Mouse (Mus musculus) MEL (cell line): ENCODE measurements around the gene Dnaaf3. TPM values are rescaled to one million over a fixed set of nuclear protein-coding genes. Genes with fewer than 3 reads are reported as not detected.
A peak's percentile ranks its signal among the peaks of the same experiment; 100 is the strongest.

Source experiments
- DNase-seq: peaks from one replicate; pipeline ENCODE4 v3.0.0; 2011; ENCODE audit warnings: low read depth, low spot score
- H3K27ac ChIP-seq: 2 replicates; pipeline ENCODE4 v1.5.1; 2012; ENCODE audit warnings: low read depth, mild to moderate bottlenecking, control low read depth, low read length, moderate library complexity; ENCODE audit not compliant: control insufficient read depth
- H3K27me3 ChIP-seq, 2 experiments: fragments of 150-350 bp in 1 of 2; sonication (generic) in 1 of 2; 2 replicates each; pipeline ENCODE4 v1.6.1; 2012; ENCODE audit warnings: low read length in 2 of 2, mild to moderate bottlenecking in 2 of 2, improper control_type of control experiment in 1 of 2, moderate library complexity in 1 of 2; ENCODE audit not compliant: insufficient read depth in 2 of 2, control insufficient read depth in 1 of 2
- H3K36me3 ChIP-seq, 2 experiments: 2 replicates each; pipeline ENCODE4 v1.6.1; 2012 to 2014; ENCODE audit warnings: low read length in 2 of 2, improper control_type of control experiment in 1 of 2, inconsistent platforms in 1 of 2, mild to moderate bottlenecking in 1 of 2; ENCODE audit not compliant: insufficient read depth in 2 of 2, control insufficient read depth in 1 of 2
- H3K4me1 ChIP-seq, 2 experiments: fragments of 150-350 bp in 1 of 2; sonication (generic) in 1 of 2; 2 replicates each; pipeline ENCODE4 v1.6.1; 2012; ENCODE audit warnings: low read length in 2 of 2, improper control_type of control experiment in 1 of 2, mild to moderate bottlenecking in 1 of 2; ENCODE audit not compliant: insufficient read depth in 2 of 2, control insufficient read depth in 1 of 2
- H3K4me3 ChIP-seq, 2 experiments: fragments of 150-350 bp in 1 of 2; sonication (generic) in 1 of 2; 2 replicates each; pipeline ENCODE4 v1.5.1; 2012; ENCODE audit warnings: low read depth in 2 of 2, low read length in 2 of 2, mild to moderate bottlenecking in 2 of 2, moderate library complexity in 2 of 2, control low read depth in 1 of 2, improper control_type of control experiment in 1 of 2; ENCODE audit not compliant: control insufficient read depth in 1 of 2, insufficient read depth in 1 of 2
- H3K79me2 ChIP-seq: 2 replicates; pipeline ENCODE4 v1.6.1; 2012; ENCODE audit warnings: mild to moderate bottlenecking, low read length, moderate library complexity; ENCODE audit not compliant: control insufficient read depth, poor library complexity, insufficient read depth
- H3K9ac ChIP-seq: 2 replicates; pipeline ENCODE4 v1.6.1; 2012; ENCODE audit warnings: low read depth, mild to moderate bottlenecking, control low read depth, low read length, moderate library complexity; ENCODE audit not compliant: control insufficient read depth, poor library complexity, severe bottlenecking
- H3K9me3 ChIP-seq: fragments of 150-350 bp; sonication (generic); replicated peaks from 2 replicates; pipeline ENCODE4 v1.6.1; 2012; ENCODE audit warnings: mild to moderate bottlenecking, low read length, improper control_type of control experiment, moderate library complexity; ENCODE audit not compliant: insufficient read depth
- CHD1 ChIP-seq: IDR thresholded peaks from 2 replicates; pipeline ENCODE4 v1.6.1; 2012; ENCODE audit warnings: low read depth, mild to moderate bottlenecking, inconsistent platforms, low read length, improper control_type of control experiment
- CTCF ChIP-seq, 3 experiments: IDR thresholded peaks in 2 of 3; conservative IDR thresholded peaks in 1 of 3; 2 replicates each; pipeline ENCODE4 v1.5.1; 2011 to 2012; ENCODE audit warnings: low read length in 3 of 3, low read depth in 2 of 3, mild to moderate bottlenecking in 2 of 3, improper control_type of control experiment in 1 of 3, inconsistent platforms in 1 of 3, mixed read lengths in 1 of 3, moderate library complexity in 1 of 3; ENCODE audit not compliant: control insufficient read depth in 1 of 3, insufficient read depth in 1 of 3, poor library complexity in 1 of 3, severe bottlenecking in 1 of 3
- ELF1 ChIP-seq: IDR thresholded peaks from 2 replicates; pipeline ENCODE4 v1.6.1; 2014; ENCODE audit warnings: low read depth, mild to moderate bottlenecking, inconsistent platforms, low read length, improper control_type of control experiment, moderate library complexity
- EP300 ChIP-seq, 2 experiments: IDR thresholded peaks; 2 replicates each; pipeline ENCODE4 v1.6.1; 2011; ENCODE audit warnings: improper control_type of control experiment in 2 of 2, low read length in 2 of 2, low read depth in 1 of 2, mild to moderate bottlenecking in 1 of 2
- ETS1 ChIP-seq: IDR thresholded peaks from 2 replicates; pipeline ENCODE4 v1.6.1; 2012; ENCODE audit warnings: low read depth, mild to moderate bottlenecking, inconsistent platforms, low read length, improper control_type of control experiment, moderate library complexity
- GATA1 ChIP-seq: IDR thresholded peaks from 2 replicates; pipeline ENCODE4 v1.6.1; 2011; ENCODE audit warnings: low read depth, low read length, improper control_type of control experiment
- HCFC1 ChIP-seq: IDR thresholded peaks from 2 replicates; pipeline ENCODE4 v1.6.1; 2012; ENCODE audit warnings: low read depth, mild to moderate bottlenecking, inconsistent platforms, low read length, improper control_type of control experiment, moderate library complexity
- JUND ChIP-seq: IDR thresholded peaks from 2 replicates; pipeline ENCODE4 v1.6.1; 2011; ENCODE audit warnings: low read depth, mild to moderate bottlenecking, improper control_type of control experiment, low read length
- MAFK ChIP-seq: IDR thresholded peaks from 2 replicates; pipeline ENCODE4 v1.6.1; 2011; ENCODE audit warnings: low read depth, mild to moderate bottlenecking, low read length, improper control_type of control experiment, borderline replicate concordance
- MAZ ChIP-seq: IDR thresholded peaks from 2 replicates; pipeline ENCODE4 v1.6.1; 2012; ENCODE audit warnings: low read depth, mild to moderate bottlenecking, inconsistent platforms, low read length, improper control_type of control experiment
- MEF2A ChIP-seq: IDR thresholded peaks from 2 replicates; pipeline ENCODE4 v1.6.1; 2014; ENCODE audit warnings: low read depth, mild to moderate bottlenecking, inconsistent platforms, low read length, improper control_type of control experiment; ENCODE audit not compliant: poor library complexity, insufficient replicate concordance, severe bottlenecking; ENCODE audit errors: extremely low read depth
- MXI1 ChIP-seq: IDR thresholded peaks from 2 replicates; pipeline ENCODE4 v1.6.1; 2011; ENCODE audit warnings: mild to moderate bottlenecking, low read depth, low read length, improper control_type of control experiment
- MYB ChIP-seq: IDR thresholded peaks from 2 replicates; pipeline ENCODE4 v1.6.1; 2011; ENCODE audit warnings: mild to moderate bottlenecking, low read depth, low read length, improper control_type of control experiment
- MYC ChIP-seq: IDR thresholded peaks from 2 replicates; pipeline ENCODE4 v1.6.1; 2011; ENCODE audit warnings: low read depth, mild to moderate bottlenecking, low read length, improper control_type of control experiment, moderate library complexity
- NRF1 ChIP-seq: IDR thresholded peaks from 2 replicates; pipeline ENCODE4 v1.6.1; 2014; ENCODE audit warnings: low read depth, mild to moderate bottlenecking, inconsistent platforms, low read length, improper control_type of control experiment, moderate library complexity; ENCODE audit not compliant: poor library complexity, insufficient read depth, severe bottlenecking
- POLR2A ChIP-seq, 2 experiments: IDR thresholded peaks; 2 replicates each; pipeline ENCODE4 v1.6.1; 2011 to 2012; ENCODE audit warnings: low read length in 2 of 2, mild to moderate bottlenecking in 2 of 2, control low read depth in 1 of 2, improper control_type of control experiment in 1 of 2, low read depth in 1 of 2, moderate library complexity in 1 of 2; ENCODE audit not compliant: control insufficient read depth in 1 of 2, insufficient read depth in 1 of 2, poor library complexity in 1 of 2
- POLR2AphosphoS2 ChIP-seq: IDR thresholded peaks from 2 replicates; pipeline ENCODE4 v1.6.1; 2011; ENCODE audit warnings: low read length, improper control_type of control experiment
- POLR2AphosphoS5 ChIP-seq: IDR thresholded peaks from 2 replicates; pipeline ENCODE4 v1.6.1; 2012; ENCODE audit warnings: low read depth, borderline replicate concordance, mild to moderate bottlenecking, inconsistent platforms, low read length, moderate library complexity, mixed read lengths
- RAD21 ChIP-seq: IDR thresholded peaks from 2 replicates; pipeline ENCODE4 v1.6.1; 2011; ENCODE audit warnings: mild to moderate bottlenecking, low read depth, low read length, improper control_type of control experiment
- RCOR1 ChIP-seq: IDR thresholded peaks from 2 replicates; pipeline ENCODE4 v1.6.1; 2012; ENCODE audit warnings: low read depth, mild to moderate bottlenecking, inconsistent platforms, low read length, improper control_type of control experiment
- SMC3 ChIP-seq: IDR thresholded peaks from 2 replicates; pipeline ENCODE4 v1.6.1; 2011; ENCODE audit warnings: low read depth, low read length, improper control_type of control experiment
- TAL1 ChIP-seq: IDR thresholded peaks from 2 replicates; pipeline ENCODE4 v1.6.1; 2012; ENCODE audit warnings: mild to moderate bottlenecking, inconsistent platforms, low read length, moderate library complexity, mixed read lengths
- TBP ChIP-seq: IDR thresholded peaks from 2 replicates; pipeline ENCODE4 v1.8.0; 2011; ENCODE audit warnings: low read depth, low read length, improper control_type of control experiment
- TCF12 ChIP-seq: IDR thresholded peaks from 2 replicates; pipeline ENCODE4 v1.6.1; 2014; ENCODE audit warnings: low read depth, mild to moderate bottlenecking, inconsistent platforms, low read length, improper control_type of control experiment, moderate library complexity
- UBTF ChIP-seq: IDR thresholded peaks from 2 replicates; pipeline ENCODE4 v1.6.1; 2012; ENCODE audit warnings: low read depth, mild to moderate bottlenecking, inconsistent platforms, low read length, improper control_type of control experiment, moderate library complexity, borderline replicate concordance; ENCODE audit not compliant: insufficient read depth
- USF1 ChIP-seq: IDR thresholded peaks from 2 replicates; pipeline ENCODE4 v1.6.1; 2014; ENCODE audit warnings: low read depth, mild to moderate bottlenecking, inconsistent platforms, low read length, improper control_type of control experiment, moderate library complexity
- USF2 ChIP-seq, 2 experiments: IDR thresholded peaks; 2 replicates each; pipeline ENCODE4 v1.6.1; 2011 to 2012; ENCODE audit warnings: improper control_type of control experiment in 2 of 2, low read length in 2 of 2, borderline replicate concordance in 1 of 2, inconsistent platforms in 1 of 2, low read depth in 1 of 2, mild to moderate bottlenecking in 1 of 2; ENCODE audit not compliant: insufficient read depth in 1 of 2
- ZC3H11A ChIP-seq: IDR thresholded peaks from 2 replicates; pipeline ENCODE4 v1.6.1; 2012; ENCODE audit warnings: low read depth, mild to moderate bottlenecking, inconsistent platforms, low read length, improper control_type of control experiment
- ZKSCAN1 ChIP-seq: IDR thresholded peaks from 2 replicates; pipeline ENCODE4 v1.6.1; 2012; ENCODE audit warnings: low read depth, mild to moderate bottlenecking, inconsistent platforms, low read length, improper control_type of control experiment, moderate library complexity
- ZMIZ1 ChIP-seq: IDR thresholded peaks from 2 replicates; pipeline ENCODE4 v1.6.1; 2012; ENCODE audit warnings: low read depth, mild to moderate bottlenecking, inconsistent platforms, low read length, improper control_type of control experiment, moderate library complexity
- ZNF384 ChIP-seq: IDR thresholded peaks from 2 replicates; pipeline ENCODE4 v1.6.1; 2012; ENCODE audit warnings: low read depth, mild to moderate bottlenecking, inconsistent platforms, low read length, improper control_type of control experiment
- polyA plus RNA-seq, 2 experiments: library from polyadenylated mRNA; stranded (reverse) in 1 of 2; unstranded in 1 of 2; fragments of >175 nt in 1 of 2; fragments of >200 nt in 1 of 2; gene quantifications; 2 replicates each; pipeline versions ENCODE4 v1.2.1 to v1.2.4; 2012; ENCODE audit warnings: low replicate concordance in 2 of 2, low read depth in 1 of 2; ENCODE audit not compliant: insufficient read length in 2 of 2, insufficient read depth in 1 of 2, missing spikeins in 1 of 2
- total RNA-seq: library from RNA; depleted of rRNA; stranded (reverse); fragments of 300-350 nt; gene quantifications from 2 replicates; pipeline ENCODE4 v1.2.3, GENCODE M21; 2012

Gene Dnaaf3
- total and polyA plus RNA-seq, 3 experiments: 0.73 to 2.9 TPM; not detected in 1

GRCm38 (mm10) chr7:4482281-4482680 is 50.0 kb downstream of the Dnaaf3 start:
- H3K4me1 ChIP-seq: no peaks in the 10 kb centered on the region
- DNase-seq: no peak
- TF ChIP-seq CHD1: no peak
- TF ChIP-seq, all 39 proteins: peak for 0
- H3K27me3 ChIP-seq: no peaks in the 10 kb centered on the region
- no peaks in the 10 kb centered on the region for H3K79me2 ChIP-seq
- no peak overlapping the region for H3K27ac ChIP-seq
- H3K4me3 ChIP-seq: no peak overlapping the region
- H3K9me3 ChIP-seq: no peaks in the 10 kb centered on the region
- no peaks in the 10 kb centered on the region; a peak in 1 of 4 replicates for H3K36me3 ChIP-seq
- no peak overlapping the region for H3K9ac ChIP-seq

DNA sequence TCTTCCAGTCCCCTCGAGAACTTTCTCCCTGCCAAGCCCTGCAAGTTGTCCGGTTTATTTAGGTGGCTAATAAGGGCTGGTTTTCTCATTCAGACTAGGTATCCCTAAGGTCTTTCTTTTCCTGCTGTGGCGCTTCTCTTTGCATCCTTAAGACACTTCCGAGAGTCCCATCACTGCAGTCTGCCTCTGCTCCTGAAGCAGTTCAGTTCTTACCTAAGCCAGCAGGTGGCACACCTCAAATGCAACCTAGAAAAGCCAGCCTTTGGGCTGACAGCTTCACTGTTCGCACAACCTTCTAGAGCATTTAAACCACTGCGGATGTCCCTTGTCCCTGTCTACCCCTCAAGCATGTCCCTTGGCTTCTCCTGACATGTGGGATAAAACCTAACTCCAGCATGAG is 52.6 kb downstream of the Dnaaf3 start:
- no peaks in the 10 kb centered on the region for H3K4me1 ChIP-seq
- peak; percentile 58 for DNase-seq
- H3K4me3 ChIP-seq: no peak overlapping the region
- H3K27ac ChIP-seq: no peak overlapping the region
- no peaks in the 10 kb centered on the region for H3K36me3 ChIP-seq
- H3K79me2 ChIP-seq: no peaks in the 10 kb centered on the region
- H3K9me3 ChIP-seq: no peaks in the 10 kb centered on the region
- TF ChIP-seq USF1: no peak
- TF ChIP-seq SMC3: peak; percentile 76
- no peak for TF ChIP-seq ZKSCAN1
- TF ChIP-seq RCOR1: no peak
- no peak for TF ChIP-seq CHD1
- TF ChIP-seq RAD21: peak; percentile 34
- no peak for TF ChIP-seq TAL1
- TF ChIP-seq EP300 (IDR thresholded peaks at IDR 0.05; ENCODE audit: low read depth in 1 of 2, low read length in 2 of 2): no peak
- TF ChIP-seq ZNF384: no peak
- TF ChIP-seq HCFC1: no peak
- peak; percentile 47 to 65 (median 55) for TF ChIP-seq CTCF (IDR thresholded peaks at IDR 0.05 in 2 of 3, conservative IDR thresholded peaks at IDR 0.05 in 1 of 3; ENCODE audit: control insufficient read depth in 1 of 3, insufficient read depth in 1 of 3, low read depth in 2 of 3, low read length in 3 of 3, poor library complexity in 1 of 3, severe bottlenecking in 1 of 3)
- no peak for TF ChIP-seq MAFK
- no peak for TF ChIP-seq MAZ
- TF ChIP-seq GATA1: no peak
- no peak for TF ChIP-seq UBTF
- TF ChIP-seq MEF2A: no peak
- TF ChIP-seq NRF1: no peak
- peak; percentile 31; the same call in 1 of the 2 replicates for TF ChIP-seq ZC3H11A
- TF ChIP-seq ZMIZ1: no peak
- no peak; a peak in 1 of 4 replicates for TF ChIP-seq POLR2A (IDR thresholded peaks at IDR 0.05; ENCODE audit: control insufficient read depth in 1 of 2, insufficient read depth in 1 of 2, low read depth in 1 of 2, low read length in 2 of 2, poor library complexity in 1 of 2)
- no peak for TF ChIP-seq TCF12
- TF ChIP-seq MXI1: no peak
- TF ChIP-seq MYC: no peak
- no peak for TF ChIP-seq ETS1
- TF ChIP-seq POLR2AphosphoS5: no peak
- no peak for TF ChIP-seq POLR2AphosphoS2
- TF ChIP-seq ELF1: no peak
- no peak for TF ChIP-seq TBP
- no peak for TF ChIP-seq MYB
- TF ChIP-seq JUND: no peak
- TF ChIP-seq USF2 (IDR thresholded peaks at IDR 0.05; ENCODE audit: borderline replicate concordance in 1 of 2, insufficient read depth in 1 of 2, low read depth in 1 of 2, low read length in 2 of 2): no peak
- H3K9ac ChIP-seq: no peak overlapping the region
- H3K27me3 ChIP-seq: no peaks in the 10 kb centered on the region
